20 mouse cellular contexts compared by ENCODE assay signal in genomic region chr10:20684151-20684550, GRCm38 (mm10). TPM values are rescaled to one million over a fixed set of nuclear protein-coding genes. Genes with fewer than 3 reads are reported as not detected.
A peak's percentile ranks its signal among the peaks of the same experiment; 100 is the strongest.
DNase-seq lines count a peak whose midpoint lies in the region; ATAC-seq and TF ChIP-seq lines count a peak whose summit lies in the region.
"Had no signal": no experiment of that assay in that cellular context is flagged by ENCODE, and none has a peak within 500 bp of the region (broad histone marks: within the 10 kb centered on the region; RNA-seq: fewer than 3 reads in every experiment).

No protein-coding gene starts in this region.

- H3K9me3 ChIP-seq in midbrain, embryonic 11.5 days (ENCODE audit: control insufficient read depth, low read length), result no peaks in the 10 kb centered on the region
- no peaks in the 10 kb centered on the region; the same call in 1 of the 2 replicates for H3K9me3 ChIP-seq in midbrain, embryonic 10.5 days (replicated peaks)
- H3K9me3 ChIP-seq: G1E had no signal

- H3K27ac ChIP-seq in heart, adult 2 months, result no peak overlapping the region
- no peak overlapping the region for H3K27ac ChIP-seq in midbrain, embryonic 11.5 days (ENCODE audit: low read depth, low read length)
- no peak overlapping the region for H3K27ac ChIP-seq in midbrain, embryonic 10.5 days (replicated peaks)

- 98% methylated on average over 2 of the region's 2 CpGs for WGBS in heart, adult 2 months
- 88% methylated on average over 2 of the region's 2 CpGs for WGBS in midbrain, embryonic 11.5 days
- WGBS in midbrain, embryonic 10.5 days, result 88% methylated on average over 2 of the region's 2 CpGs

- peak; percentile 70 for DNase-seq in heart, adult 11 months
- no peak for DNase-seq in heart, adult 2 months
- DNase-seq in midbrain, embryonic 11.5 days (ENCODE audit: low spot score, missing footprints), result peak; percentile 62
- no peak for DNase-seq in midbrain, embryonic 10.5 days (ENCODE audit: low spot score)
- DNase-seq: adrenal gland, adult 2 months; adrenal gland, adult 8-10 months; adrenal gland, postnatal 10 days; adrenal gland, postnatal 14 days; adrenal gland, postnatal 25 days; adrenal gland, postnatal 36 days; B cell, adult 2 months; cerebellum, adult 11 months; cerebellum, adult 11-12 months; cerebellum, adult 18-20 months had no signal

- intact Hi-C loops in heart, adult 2 months (cut with DNase I), result no loop called here

- H3K79me2 ChIP-seq in heart, adult 2 months (replicated peaks; ENCODE audit: control insufficient read depth, insufficient read depth, low read length), result no peaks in the 10 kb centered on the region

- no peak for TF ChIP-seq CTCF in heart, adult 2 months (IDR thresholded peaks at IDR 0.05)

- no peak for TF ChIP-seq EP300 in heart, adult 2 months (IDR thresholded peaks at IDR 0.05; ENCODE audit: insufficient read depth, low read depth, low read length)

- no peak for ATAC-seq in midbrain, embryonic 11.5 days (ENCODE audit: low FRiP score)
- ATAC-seq: activated CD4-positive, CD25-positive, alpha-beta regulatory T cell, adult 4 months; CD4-positive, CD25-positive, alpha-beta regulatory T cell, adult 4 months; Patski had no signal

- TF ChIP-seq POLR2A in heart, adult 2 months (IDR thresholded peaks at IDR 0.05; ENCODE audit: insufficient read depth, low read depth, low read length), result no peak

- no peak overlapping the region for H3K9ac ChIP-seq in heart, adult 2 months (ENCODE audit: low read depth, low read length)
- no peak overlapping the region for H3K9ac ChIP-seq in midbrain, embryonic 11.5 days (ENCODE audit: low read length)

- H3K27me3 ChIP-seq in heart, adult 2 months (ENCODE audit: control insufficient read depth, insufficient read depth, low read length), result no peaks in the 10 kb centered on the region
- H3K27me3 ChIP-seq in midbrain, embryonic 11.5 days (ENCODE audit: control insufficient read depth, insufficient read depth, low read length), result no peaks in the 10 kb centered on the region
- H3K27me3 ChIP-seq in midbrain, embryonic 10.5 days (ENCODE audit: low read depth, poor library complexity, severe bottlenecking), result no peaks in the 10 kb centered on the region
- H3K27me3 ChIP-seq: CH12.LX had no signal

- no peaks in the 10 kb centered on the region for H3K36me3 ChIP-seq in heart, adult 2 months (ENCODE audit: control insufficient read depth, insufficient read depth, low read length)
- H3K36me3 ChIP-seq in midbrain, embryonic 11.5 days (ENCODE audit: control insufficient read depth, insufficient read depth, low read length), result no peaks in the 10 kb centered on the region
- no peaks in the 10 kb centered on the region for H3K36me3 ChIP-seq in midbrain, embryonic 10.5 days
- H3K36me3 ChIP-seq: G1E had no signal

- no peak overlapping the region for H3K4me3 ChIP-seq in heart, adult 2 months
- no peak overlapping the region for H3K4me3 ChIP-seq in midbrain, embryonic 11.5 days (ENCODE audit: low read depth, low read length)
- no peak overlapping the region for H3K4me3 ChIP-seq in midbrain, embryonic 10.5 days

- no peak overlapping the region for H3K4me2 ChIP-seq in midbrain, embryonic 11.5 days

- no peaks in the 10 kb centered on the region for H3K4me1 ChIP-seq in heart, adult 2 months (ENCODE audit: control insufficient read depth, insufficient read depth, low read length)
- no peaks in the 10 kb centered on the region for H3K4me1 ChIP-seq in midbrain, embryonic 11.5 days (ENCODE audit: control insufficient read depth, insufficient read depth, low read length)
- no peaks in the 10 kb centered on the region for H3K4me1 ChIP-seq in midbrain, embryonic 10.5 days

RNA-seq across cellular contexts. Expression of gene Pde7b, which starts 40.7 kb away (rescaled TPM):
- total RNA-seq in heart, adult 2 months (2021), result 10 to 100 TPM; 53.1 to 57.0 TPM
- polyA plus RNA-seq in heart, adult 2 months (2012; rRNA removed), result 11.7 and 23.0 TPM in 2 replicates
- 1.1 and 1.6 TPM in 2 replicates for polyA plus RNA-seq in midbrain, embryonic 11.5 days (2014; fragmentation: Nextera tagmentation; extraction: Ambion mirVana)
- polyA plus RNA-seq in midbrain, embryonic 10.5 days (2016; fragmentation: Nextera tagmentation; extraction: Ambion mirVana), result 1.00 and 1.6 TPM in 2 replicates
- total RNA-seq: CH12.LX, MEL had no signal
- polyA plus RNA-seq: activated CD4-positive, CD25-positive, alpha-beta regulatory T cell, adult 4 months; G1E had no signal

Comparison
In these comparisons a context has a peak if more than half of its experiments do, and no peak if none do; other contexts are left out.
1. DNase-seq: peak in heart, adult 11 months (single experiment) and midbrain, embryonic 11.5 days (single experiment); none in heart, adult 2 months (0 of 2) and midbrain, embryonic 10.5 days (single experiment).